Mouse (Mus musculus): ENCODE measurements at regions not wholly inside any gene's neighbourhood (a gene's known extent, or its start where the extent isn't known, plus 50 kb on each side); places are given as distances from the start of the nearest gene placed in this dataset.

DNA sequence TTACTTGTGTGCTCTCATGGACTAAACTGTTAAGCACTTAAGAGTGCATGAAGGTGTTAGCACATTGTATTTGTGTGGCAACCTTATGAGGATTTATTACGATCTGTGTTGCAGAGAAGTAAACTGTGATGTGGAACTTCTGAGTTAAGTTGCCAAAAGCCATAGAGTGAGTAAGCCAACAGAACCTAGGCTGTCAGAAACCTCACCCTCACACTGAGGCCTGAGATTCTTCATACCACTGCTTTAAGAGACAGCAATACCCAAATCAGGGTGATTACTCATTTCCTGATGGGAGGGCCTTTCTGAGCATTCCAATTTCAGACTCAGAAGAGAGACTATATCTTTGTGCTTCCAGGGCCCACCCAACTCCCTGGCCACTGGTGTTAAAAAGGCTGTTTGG lies 140.5 kb upstream of the Mctp2 start:
- TF ChIP-seq CTCF (IDR thresholded peaks at IDR 0.05; ENCODE audit: extremely low read depth, insufficient read length, insufficient replicate concordance, low read depth, low read length) = no peak
- no peak for TF ChIP-seq POLR2A (IDR thresholded peaks at IDR 0.05; ENCODE audit: low read depth, low read length)
